Mouse (Mus musculus) heart, embryonic 13.5 days (tissue): ENCODE results near the gene Hmgcl. TPM values are rescaled to one million over a fixed set of nuclear protein-coding genes. Genes with fewer than 3 reads are reported as not detected.

Experiments
- ATAC-seq: fragments of 200-750 bp; cut with Nextera tagmentation; 2 replicates; pipeline ENCODE4 v1.8.0; 2017; ENCODE audit warnings: moderate TSS enrichment; ENCODE audit not compliant: insufficient number of reproducible peaks, low FRiP score, low TSS enrichment; ENCODE audit errors: extremely low read depth
- H3K27ac ChIP-seq: fragments of 300-500 bp; sonication (generic); replicated peaks from 2 replicates; pipeline ENCODE4 v1.5.1; 2015; ENCODE audit warnings: moderate library complexity, mild to moderate bottlenecking, inconsistent platforms
- H3K27me3 ChIP-seq: fragments of 300-500 bp; sonication (generic); replicated peaks from 2 replicates; pipeline ENCODE4 v1.6.1; 2015; ENCODE audit warnings: mild to moderate bottlenecking, inconsistent platforms
- H3K36me3 ChIP-seq: fragments of 300-500 bp; sonication (generic); 2 replicates; pipeline ENCODE4 v1.6.1; 2015; ENCODE audit warnings: mild to moderate bottlenecking, inconsistent platforms
- H3K4me1 ChIP-seq: fragments of 300-500 bp; sonication (generic); 2 replicates; pipeline ENCODE4 v1.6.1; 2015; ENCODE audit warnings: inconsistent platforms
- H3K4me2 ChIP-seq: fragments of 300-500 bp; sonication (generic); 2 replicates; pipeline ENCODE4 v1.6.1; 2015; ENCODE audit warnings: inconsistent platforms, mild to moderate bottlenecking, moderate library complexity
- H3K4me3 ChIP-seq: fragments of 300-500 bp; sonication (generic); 2 replicates; pipeline ENCODE4 v1.5.1; 2015; ENCODE audit warnings: moderate library complexity, mild to moderate bottlenecking, inconsistent platforms
- H3K9ac ChIP-seq: fragments of 300-500 bp; sonication (generic); 2 replicates; pipeline ENCODE4 v1.6.1; 2015; ENCODE audit warnings: inconsistent platforms, mild to moderate bottlenecking, moderate library complexity
- H3K9me3 ChIP-seq: fragments of 300-500 bp; sonication (generic); 2 replicates; pipeline ENCODE4 v1.6.1; 2016; ENCODE audit warnings: inconsistent platforms
- WGBS: fragments of 180-500 bp; shearing (Covaris S2); methylation state at CpG from one replicate; pipeline ENCODE4 v1.1.7; 2015; ENCODE audit warnings: mixed read lengths; 5-methylcytosine and 5-hydroxymethylcytosine counted together
- polyA plus RNA-seq: library from polyadenylated mRNA; unstranded; fragments of >200 nt; fragmentation: Nextera tagmentation; extraction: Ambion mirVana; gene quantifications from 2 replicates; pipeline ENCODE4 v1.2.1, GENCODE M21; 2015

The Hmgcl gene
- polyA plus RNA-seq, 1 experiment from 2014 or later, result 73.0 TPM

DNA sequence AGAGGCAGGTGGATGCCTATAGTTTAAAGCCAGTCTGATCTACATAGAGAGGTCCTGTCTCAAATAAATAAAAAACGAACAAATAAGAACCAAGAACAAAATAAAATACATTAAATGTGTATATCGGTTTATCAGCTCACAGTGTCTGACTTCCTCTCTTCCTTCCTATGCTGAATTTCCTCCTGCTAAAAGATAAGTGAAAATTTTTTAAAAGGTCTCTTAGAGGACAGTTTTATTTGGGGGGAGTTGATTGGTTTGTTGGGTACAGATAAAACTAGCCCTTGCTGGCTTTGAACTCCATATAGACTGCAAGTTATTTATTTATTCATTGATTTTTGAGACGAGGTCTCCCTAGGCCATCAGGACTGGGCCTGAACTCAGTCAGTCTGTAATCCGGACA, 32.8 kb upstream of the Hmgcl start:
- WGBS, result 53% methylated on average over 4 of the region's 4 CpGs
- no peak overlapping the region for H3K4me3 ChIP-seq
- no peak for ATAC-seq
- H3K27me3 ChIP-seq, result no peaks in the 10 kb centered on the region
- H3K9ac ChIP-seq, result no peak overlapping the region
- H3K36me3 ChIP-seq, result no peaks in the 10 kb centered on the region
- H3K9me3 ChIP-seq, result no peaks in the 10 kb centered on the region
- no peak overlapping the region for H3K4me2 ChIP-seq
- H3K4me1 ChIP-seq, result peaks cover 11% of the 10 kb centered on the region
- no peak overlapping the region for H3K27ac ChIP-seq

- WGBS, result 77% methylated on average over 13 of the region's 13 CpGs
- no peak overlapping the region for H3K9ac ChIP-seq
- no peak overlapping the region for H3K27ac ChIP-seq
- H3K4me1 ChIP-seq, result peaks cover 10% of the 10 kb centered on the region
- H3K4me2 ChIP-seq, result no peak overlapping the region
- peaks cover 9% of the 10 kb centered on the region for H3K36me3 ChIP-seq
- no peak for ATAC-seq
- H3K4me3 ChIP-seq, result no peak overlapping the region
- no peaks in the 10 kb centered on the region for H3K27me3 ChIP-seq
- H3K9me3 ChIP-seq, result no peaks in the 10 kb centered on the region
Measured at GRCm38 (mm10) chr4:135918635-135919279, 27.5 kb upstream of the Hmgcl start.

- 83% methylated on average over 3 of the region's 3 CpGs for WGBS
- no peak overlapping the region for H3K4me3 ChIP-seq
- H3K9me3 ChIP-seq, result no peaks in the 10 kb centered on the region
- no peak overlapping the region for H3K4me2 ChIP-seq
- H3K4me1 ChIP-seq, result peaks cover 10% of the 10 kb centered on the region
- H3K36me3 ChIP-seq, result peaks cover 12% of the 10 kb centered on the region
- ATAC-seq, result no peak
- no peak overlapping the region for H3K9ac ChIP-seq
- H3K27ac ChIP-seq, result no peak overlapping the region
- H3K27me3 ChIP-seq, result no peaks in the 10 kb centered on the region
Measured at GRCm38 (mm10) chr4:135919280-135919639, 27.0 kb upstream of the Hmgcl start.

- peaks cover 20% of the 10 kb centered on the region for H3K36me3 ChIP-seq
- 1% methylated on average over 60 of the region's 60 CpGs for WGBS
Measured at GRCm38 (mm10) chr4:135920304-135921241, 25.7 kb upstream of the Hmgcl start, which contains the start of gene Fuca1. TSS of gene Fuca1 (plus strand) at chr4:135920735.

DNA sequence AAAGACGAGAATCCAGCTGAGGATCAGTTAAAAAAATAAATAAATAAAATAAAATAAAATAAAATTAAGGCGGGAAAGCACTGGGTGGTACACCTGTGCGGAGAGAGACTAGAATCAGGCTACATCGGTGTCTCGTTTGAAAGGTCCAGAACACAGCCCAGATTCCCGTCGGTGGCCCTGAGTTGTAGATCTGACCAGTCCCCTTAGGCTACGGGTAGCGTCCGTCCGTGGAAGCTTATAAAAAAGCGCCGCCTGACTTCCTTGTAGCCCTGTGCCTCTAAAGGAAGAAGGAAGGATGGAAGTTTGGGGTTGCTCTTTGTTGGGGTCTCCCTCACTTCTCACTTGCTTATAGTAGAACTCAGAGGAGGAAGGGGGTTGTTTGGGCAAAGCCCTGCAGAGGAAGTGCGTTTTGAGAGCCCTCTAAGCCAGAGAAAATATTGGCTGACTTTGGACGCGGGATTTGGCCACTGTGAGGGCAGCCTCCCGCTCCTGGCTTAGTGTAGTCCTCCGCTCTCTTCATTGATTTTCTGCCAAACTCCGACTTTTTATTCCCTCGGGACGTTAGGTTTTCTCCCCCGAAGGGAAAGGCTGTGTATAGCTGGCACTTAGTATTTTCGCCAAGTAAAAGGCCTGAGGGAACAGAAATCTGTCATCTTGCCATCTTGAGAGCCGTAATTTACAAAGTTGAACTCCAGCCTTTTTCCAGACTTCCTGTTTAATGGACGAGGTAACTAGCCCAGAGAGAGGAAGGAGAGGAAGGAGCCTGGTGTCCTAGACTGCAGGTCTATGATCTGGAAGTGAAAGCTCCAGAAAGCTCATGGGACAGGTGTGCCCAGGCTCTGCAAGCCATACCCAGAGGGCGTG, 24.8 kb upstream of the Hmgcl start:
- H3K4me2 ChIP-seq, result peak overlapping the region; percentile 93
- H3K36me3 ChIP-seq, result peaks cover 25% of the 10 kb centered on the region
- peak overlapping the region; percentile 89 for H3K4me3 ChIP-seq
- H3K9me3 ChIP-seq, result no peaks in the 10 kb centered on the region
- H3K27ac ChIP-seq, result peak overlapping the region; percentile 74
- peak overlapping the region; percentile 88 for H3K9ac ChIP-seq
- no peaks in the 10 kb centered on the region for H3K27me3 ChIP-seq
- no peak for ATAC-seq
- WGBS, result 9% methylated on average over 26 of the region's 26 CpGs
- H3K4me1 ChIP-seq, result peaks cover 25% of the 10 kb centered on the region

More at GRCm38 (mm10) chr4:135920304-135921241, 25.7 kb upstream of the Hmgcl start, which contains the start of gene Fuca1:
- Histone ChIP-seq H3K4me3 (peak within 1 kb of the TSS; percentile 89), H3K4me1 (peaks cover 17% of the 10 kb centered on the region), H3K27me3 (no peaks in the 10 kb centered on the region), H3K4me2 (peak within 1 kb of the TSS; percentile 93), H3K27ac (peak within 1 kb of the TSS; percentile 74), H3K9me3 (no peaks in the 10 kb centered on the region), H3K9ac (peak within 1 kb of the TSS; percentile 88)
- ATAC-seq, result peak; percentile 94

DNA sequence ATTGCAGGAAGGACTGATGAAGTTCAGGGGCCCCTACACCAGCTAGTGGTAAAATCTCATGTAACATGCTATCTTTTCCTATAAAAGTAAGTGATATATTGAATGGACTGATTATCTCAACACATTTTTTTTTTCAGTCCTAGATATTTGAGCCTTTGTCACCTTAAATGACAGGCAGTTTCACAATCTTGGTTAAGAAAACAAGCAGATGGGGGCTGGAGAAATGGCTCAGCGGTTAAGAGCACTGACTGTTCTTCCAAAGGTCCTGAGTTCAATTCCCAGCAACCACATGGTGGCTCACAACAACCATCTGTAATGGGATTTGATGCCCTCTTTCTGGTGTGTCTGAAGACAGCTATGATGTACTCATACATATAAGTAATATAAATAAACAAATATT, 24.1 kb upstream of the Hmgcl start:
- H3K36me3 ChIP-seq, result peaks cover 25% of the 10 kb centered on the region
- no peak overlapping the region for H3K27ac ChIP-seq
- peak overlapping the region; percentile 89 for H3K4me3 ChIP-seq
- no peaks in the 10 kb centered on the region for H3K27me3 ChIP-seq
- no peaks in the 10 kb centered on the region for H3K9me3 ChIP-seq
- 82% methylated on average over 1 of the region's 1 CpGs for WGBS
- H3K4me2 ChIP-seq, result peak overlapping the region; percentile 93
- ATAC-seq, result no peak
- peak overlapping the region; percentile 88 for H3K9ac ChIP-seq
- H3K4me1 ChIP-seq, result peaks cover 25% of the 10 kb centered on the region

DNA sequence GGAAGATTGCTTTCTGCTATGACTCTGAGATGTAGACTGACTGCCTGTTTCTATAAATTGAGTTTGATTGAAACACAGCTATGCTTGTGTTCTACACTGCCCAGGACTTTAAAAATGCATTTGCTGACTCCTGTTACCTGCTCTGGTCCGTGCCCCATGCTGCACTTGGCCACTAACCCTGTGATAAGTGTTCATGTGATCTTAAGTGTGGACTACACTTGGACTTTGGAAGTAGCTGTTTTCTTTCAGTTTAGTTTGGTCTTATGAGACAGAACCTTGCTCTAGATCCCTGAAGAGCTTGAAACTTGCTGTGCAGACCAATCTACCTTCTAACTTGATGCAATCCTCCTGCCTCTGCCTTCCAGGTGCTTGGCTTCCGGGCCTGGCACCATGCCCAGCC, 21.8 kb upstream of the Hmgcl start:
- WGBS, result 76% methylated on average over 2 of the region's 2 CpGs
- no peak overlapping the region for H3K4me3 ChIP-seq
- peaks cover 33% of the 10 kb centered on the region for H3K36me3 ChIP-seq
- peaks cover 25% of the 10 kb centered on the region for H3K4me1 ChIP-seq
- no peaks in the 10 kb centered on the region for H3K9me3 ChIP-seq
- no peak overlapping the region for H3K4me2 ChIP-seq
- H3K27me3 ChIP-seq, result no peaks in the 10 kb centered on the region
- no peak overlapping the region for H3K9ac ChIP-seq
- no peak overlapping the region for H3K27ac ChIP-seq
- ATAC-seq, result no peak

DNA sequence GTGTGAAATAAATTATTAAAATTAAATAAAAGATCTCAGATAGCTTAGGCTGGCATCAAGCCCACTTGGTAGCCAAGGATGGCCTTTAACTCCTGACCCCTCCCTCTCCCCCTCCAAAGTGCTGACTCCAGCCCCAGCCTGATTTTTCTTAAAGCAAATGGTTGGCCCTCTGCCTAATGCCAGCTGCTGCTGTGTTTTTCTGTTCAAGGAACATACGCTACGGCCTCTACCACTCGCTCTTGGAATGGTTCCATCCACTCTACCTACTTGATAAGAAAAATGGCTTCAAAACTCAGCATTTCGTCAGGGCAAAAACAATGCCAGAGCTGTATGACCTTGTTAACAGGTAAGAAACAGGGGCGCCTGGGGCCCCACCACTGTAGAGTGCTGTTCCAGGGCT, 20.9 kb upstream of the Hmgcl start:
- H3K9ac ChIP-seq, result 0 out of 2 replicates have a peak overlapping the region, but pooled peaks have one; percentile 37
- 48% methylated on average over 5 of the region's 5 CpGs for WGBS
- H3K27ac ChIP-seq, result peak overlapping the region; percentile 52; the same call in 1 of the 2 replicates
- no peak for ATAC-seq
- H3K27me3 ChIP-seq, result no peaks in the 10 kb centered on the region
- H3K36me3 ChIP-seq, result peaks cover 41% of the 10 kb centered on the region
- no peak overlapping the region for H3K4me2 ChIP-seq
- H3K4me3 ChIP-seq, result no peak overlapping the region
- no peaks in the 10 kb centered on the region for H3K9me3 ChIP-seq
- H3K4me1 ChIP-seq, result peaks cover 25% of the 10 kb centered on the region

DNA sequence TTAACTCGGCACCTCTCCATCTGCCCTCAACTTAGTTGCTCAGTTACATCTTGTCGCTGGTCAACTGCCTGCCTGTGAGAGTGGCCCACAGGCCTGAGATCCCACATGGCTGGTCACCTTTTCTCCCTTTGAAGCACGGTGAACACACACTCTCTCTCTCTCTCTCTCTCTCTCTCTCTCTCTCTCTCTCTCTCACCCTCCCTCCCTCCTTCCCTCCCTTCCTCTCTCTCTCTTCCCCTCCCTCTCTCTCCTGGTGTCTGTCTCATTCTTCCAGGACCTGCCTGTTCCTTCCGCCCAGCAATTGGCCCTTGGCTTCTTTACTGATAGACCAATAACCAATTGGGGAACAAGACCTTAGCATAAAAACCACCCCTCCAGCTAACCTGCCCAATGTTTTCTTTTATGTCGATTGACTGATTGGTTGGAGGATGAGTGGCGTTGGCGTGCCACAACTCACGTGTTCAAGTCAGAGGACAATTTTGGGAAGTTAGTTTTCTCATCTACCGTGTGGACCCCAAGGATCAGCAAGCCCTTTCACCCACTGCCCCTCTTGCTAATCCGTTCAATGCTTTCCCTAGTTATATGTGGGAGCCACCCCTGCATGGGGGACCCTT, 19.9 kb upstream of the Hmgcl start:
- ATAC-seq, result no peak
- Histone ChIP-seq H3K4me3 (no peak overlapping the region), H3K9me3 (no peaks in the 10 kb centered on the region), H3K4me2 (no peak overlapping the region), H3K9ac (no peak overlapping the region), H3K4me1 (peaks cover 23% of the 10 kb centered on the region), H3K36me3 (peaks cover 51% of the 10 kb centered on the region), H3K27me3 (no peaks in the 10 kb centered on the region), H3K27ac (no peak overlapping the region)
- 70% methylated on average over 10 of the region's 10 CpGs for WGBS

DNA sequence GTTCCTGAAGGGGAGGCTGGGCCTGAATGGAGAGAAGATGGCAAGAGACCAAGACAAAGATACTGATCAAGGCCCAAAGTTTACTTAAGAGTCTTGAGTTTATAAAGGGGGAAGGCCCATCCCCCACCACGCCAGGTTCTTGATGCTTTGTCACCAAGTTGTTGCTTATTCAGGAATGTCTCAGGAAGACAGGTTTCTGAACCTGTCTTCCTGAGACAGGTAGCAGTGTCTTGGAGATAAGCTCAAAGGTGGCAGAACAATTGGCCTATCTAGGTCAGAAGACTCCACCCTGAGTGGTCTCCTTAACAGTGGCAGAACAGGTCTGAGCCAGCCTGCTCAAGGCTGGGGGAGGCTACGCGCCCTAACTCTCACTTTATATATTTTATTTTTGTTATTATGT, 19.4 kb upstream of the Hmgcl start:
- Histone ChIP-seq H3K36me3 (peaks cover 55% of the 10 kb centered on the region), H3K4me1 (peaks cover 17% of the 10 kb centered on the region), H3K4me3 (no peak overlapping the region), H3K9ac (no peak overlapping the region), H3K4me2 (no peak overlapping the region), H3K9me3 (no peaks in the 10 kb centered on the region), H3K27ac (no peak overlapping the region), H3K27me3 (no peaks in the 10 kb centered on the region)
- WGBS, result 82% methylated on average over 3 of the region's 3 CpGs
- ATAC-seq, result no peak
